Mouse (Mus musculus) thymus, postnatal 36 days (tissue): ENCODE data around the gene Gpbp1l1.

ENCODE experiments used
- DNase-seq, 2 experiments: peaks; one replicate each; pipeline ENCODE4 v3.0.0; 2022; ENCODE audit warnings: mixed read lengths in 2 of 2

Gene Gpbp1l1

GRCm38 (mm10) chr4:116557306-116558121, at the start of gene Gpbp1l1:
Gene Gpbp1l1, plus strand, starts transcription at chr4:116557658.
- peak; percentile 98 for DNase-seq

- no peak for DNase-seq
Observed at GRCm38 (mm10) chr4:116531109-116531508, 26.3 kb upstream of the Gpbp1l1 start.

GRCm38 (mm10) chr4:116536351-116536750, 21.1 kb upstream of the Gpbp1l1 start:
- no peak for DNase-seq

GRCm38 (mm10) chr4:116537737-116538136, 19.7 kb upstream of the Gpbp1l1 start:
- no peak for DNase-seq

GRCm38 (mm10) chr4:116550432-116550831, 7.0 kb upstream of the Gpbp1l1 start:
- no peak for DNase-seq

GRCm38 (mm10) chr4:116553035-116553434, 4.4 kb upstream of the Gpbp1l1 start:
- no peak for DNase-seq

GRCm38 (mm10) chr4:116555413-116556300, 1.8 kb upstream of the Gpbp1l1 start, which contains the start of gene Tmem69:
Gene Tmem69, minus strand, starts transcription at chr4:116555936.
- DNase-seq = peak; percentile 70 to 73

GRCm38 (mm10) chr4:116556561-116557305, 725 bp upstream of the Gpbp1l1 start:
- peak; percentile 92 to 94 for DNase-seq

- DNase-seq = peak in 1 of 2 experiments; percentile 9
Observed at GRCm38 (mm10) chr4:116558151-116558882, 859 bp downstream of the Gpbp1l1 start.

- no peak for DNase-seq
Observed at GRCm38 (mm10) chr4:116595793-116596192, 38.3 kb downstream of the Gpbp1l1 start.

GRCm38 (mm10) chr4:116596379-116596778, 38.9 kb downstream of the Gpbp1l1 start, which contains the start of gene Ccdc17:
Gene Ccdc17, plus strand, starts transcription at chr4:116596654.
- no peak for DNase-seq

- peak; percentile 44 to 64 for DNase-seq
Observed at GRCm38 (mm10) chr4:116596978-116597881, 39.8 kb downstream of the Gpbp1l1 start.

- no peak for DNase-seq
Observed at GRCm38 (mm10) chr4:116612621-116613020, 55.2 kb downstream of the Gpbp1l1 start.

- no peak for DNase-seq
Observed at GRCm38 (mm10) chr4:116615237-116615636, 57.8 kb downstream of the Gpbp1l1 start.

GRCm38 (mm10) chr4:116624831-116625230, 67.4 kb downstream of the Gpbp1l1 start:
- DNase-seq = no peak

- peak; percentile 76 to 83 for DNase-seq
Observed at GRCm38 (mm10) chr4:116626658-116627358, 69.3 kb downstream of the Gpbp1l1 start.

GRCm38 (mm10) chr4:116627359-116627716, 69.9 kb downstream of the Gpbp1l1 start:
- DNase-seq = peak; percentile 90 to 94

- peak; percentile 72 to 73 for DNase-seq
Observed at GRCm38 (mm10) chr4:116627722-116628662, 70.5 kb downstream of the Gpbp1l1 start, which contains the start of gene Nasp. Gene Nasp, minus strand, starts transcription at chr4:116627941.

GRCm38 (mm10) chr4:116635197-116635596, 77.7 kb downstream of the Gpbp1l1 start:
- DNase-seq = no peak
